Mouse (Mus musculus) heart, embryonic 11.5 days (tissue): ENCODE measurements around the gene Igsf11. TPM values are rescaled to one million over a fixed set of nuclear protein-coding genes. Genes with fewer than 3 reads are reported as not detected.

Source experiments
- ATAC-seq: fragments of 200-750 bp; cut with Nextera tagmentation; replicated peaks from 2 replicates; pipeline ENCODE4 v1.8.0; 2017; ENCODE audit warnings: moderate library complexity; ENCODE audit not compliant: insufficient number of reproducible peaks, low FRiP score, low TSS enrichment
- H3K27ac ChIP-seq: fragments of 300-500 bp; sonication (generic); 2 replicates; pipeline ENCODE4 v1.5.1; 2014; ENCODE audit warnings: mild to moderate bottlenecking, low read depth, low read length
- H3K27me3 ChIP-seq: fragments of 300-500 bp; sonication (generic); 2 replicates; pipeline ENCODE4 v1.6.1; 2014; ENCODE audit warnings: mild to moderate bottlenecking, low read length, mixed read lengths; ENCODE audit not compliant: control insufficient read depth, insufficient read depth
- H3K36me3 ChIP-seq: fragments of 300-500 bp; sonication (generic); 2 replicates; pipeline ENCODE4 v1.6.1; 2014; ENCODE audit warnings: mild to moderate bottlenecking, low read length, moderate library complexity, mixed read lengths; ENCODE audit not compliant: control insufficient read depth, insufficient read depth
- H3K4me1 ChIP-seq: fragments of 300-500 bp; sonication (generic); 2 replicates; pipeline ENCODE4 v1.6.1; 2014; ENCODE audit warnings: low read length; ENCODE audit not compliant: control insufficient read depth, insufficient read depth
- H3K4me2 ChIP-seq: fragments of 300-500 bp; sonication (generic); 2 replicates; pipeline ENCODE4 v1.6.1; 2014; ENCODE audit warnings: mild to moderate bottlenecking, moderate library complexity
- H3K4me3 ChIP-seq: fragments of 300-500 bp; sonication (generic); 2 replicates; pipeline ENCODE4 v1.5.1; 2014; ENCODE audit warnings: low read depth, low read length
- H3K9ac ChIP-seq: fragments of 300-500 bp; sonication (generic); 2 replicates; pipeline ENCODE4 v1.6.1; 2014; ENCODE audit warnings: mild to moderate bottlenecking, low read depth, low read length, moderate library complexity
- H3K9me3 ChIP-seq: fragments of 300-500 bp; sonication (generic); replicated peaks from 2 replicates; pipeline ENCODE4 v1.6.1; 2016; ENCODE audit warnings: low read length; ENCODE audit not compliant: control insufficient read depth
- WGBS: fragments of 180-500 bp; shearing (Covaris S2); extraction: QIAGEN DNeasy Blood & Tissue Kit; methylation state at CpG from one replicate; pipeline ENCODE4 v1.1.7; 2014; ENCODE audit not compliant: insufficient replicate concordance; 5-methylcytosine and 5-hydroxymethylcytosine counted together
- polyA plus RNA-seq: library from polyadenylated mRNA; unstranded; fragments of >200 nt; fragmentation: Nextera tagmentation; extraction: Ambion mirVana; gene quantifications from 2 replicates; pipeline ENCODE4 v1.2.1, GENCODE M21; 2014

Igsf11 gene
- polyA plus RNA-seq, 1 experiment from 2014 or later = 0.23 TPM

- Histone ChIP-seq H3K36me3 (no peaks in the 10 kb centered on the region), H3K27ac (no peak overlapping the region), H3K9me3 (no peaks in the 10 kb centered on the region), H3K27me3 (no peaks in the 10 kb centered on the region), H3K4me3 (no peak overlapping the region), H3K4me2 (no peak overlapping the region), H3K9ac (no peak overlapping the region), H3K4me1 (peaks cover 10% of the 10 kb centered on the region)
- WGBS = 20% methylated on average over 5 of the region's 5 CpGs
- ATAC-seq = no peak
These were observed 51.5 kb downstream of the Igsf11 start for GRCm38 (mm10) chr16:38943706-38944550.

- Histone ChIP-seq H3K27me3 (no peaks in the 10 kb centered on the region), H3K9me3 (no peaks in the 10 kb centered on the region), H3K36me3 (no peaks in the 10 kb centered on the region), H3K4me3 (no peak overlapping the region), H3K4me1 (peaks cover 10% of the 10 kb centered on the region), H3K4me2 (no peak overlapping the region), H3K9ac (no peak overlapping the region), H3K27ac (no peak overlapping the region)
- WGBS = 74% methylated on average over 7 of the region's 7 CpGs
- ATAC-seq = no peak
These were observed 52.6 kb downstream of the Igsf11 start for GRCm38 (mm10) chr16:38945111-38945510.

- WGBS = 83% methylated on average over 10 of the region's 10 CpGs
These were observed 53.1 kb downstream of the Igsf11 start for GRCm38 (mm10) chr16:38945581-38945981.

GRCm38 (mm10) chr16:38946453-38946852 is 54.0 kb downstream of the Igsf11 start:
- Histone ChIP-seq H3K27me3 (no peaks in the 10 kb centered on the region), H3K4me2 (no peak overlapping the region), H3K9ac (no peak overlapping the region), H3K9me3 (no peaks in the 10 kb centered on the region), H3K27ac (no peak overlapping the region), H3K36me3 (no peaks in the 10 kb centered on the region), H3K4me1 (peaks cover 10% of the 10 kb centered on the region), H3K4me3 (no peak overlapping the region)
- WGBS = 59% methylated on average over 7 of the region's 7 CpGs
- ATAC-seq = no peak

More at GRCm38 (mm10) chr16:38945581-38945981, 53.1 kb downstream of the Igsf11 start:
- Histone ChIP-seq H3K4me2 (no peak overlapping the region), H3K27ac (no peak overlapping the region), H3K9me3 (no peaks in the 10 kb centered on the region), H3K36me3 (no peaks in the 10 kb centered on the region), H3K4me1 (peaks cover 10% of the 10 kb centered on the region), H3K4me3 (no peak overlapping the region), H3K9ac (no peak overlapping the region), H3K27me3 (no peaks in the 10 kb centered on the region)
- no peak for ATAC-seq

GRCm38 (mm10) chr16:38947141-38947879 is 54.8 kb downstream of the Igsf11 start:
- Histone ChIP-seq H3K36me3 (no peaks in the 10 kb centered on the region), H3K9ac (no peak overlapping the region), H3K4me2 (no peak overlapping the region), H3K9me3 (no peaks in the 10 kb centered on the region), H3K27ac (no peak overlapping the region), H3K4me1 (peaks cover 10% of the 10 kb centered on the region), H3K27me3 (no peaks in the 10 kb centered on the region), H3K4me3 (no peak overlapping the region)
- ATAC-seq = no peak
- WGBS = 85% methylated on average over 7 of the region's 7 CpGs

- no peak for ATAC-seq
- Histone ChIP-seq H3K4me1 (peaks cover 10% of the 10 kb centered on the region), H3K4me3 (no peak overlapping the region), H3K9ac (no peak overlapping the region), H3K36me3 (no peaks in the 10 kb centered on the region), H3K27me3 (no peaks in the 10 kb centered on the region), H3K9me3 (0 out of 2 replicates have a peak, but pooled peaks cover 3% of the 10 kb centered on the region), H3K27ac (no peak overlapping the region), H3K4me2 (no peak overlapping the region)
- 85% methylated on average over 5 of the region's 5 CpGs for WGBS
These were observed 56.0 kb downstream of the Igsf11 start for GRCm38 (mm10) chr16:38948441-38948840.

- H3K9ac ChIP-seq = no peak overlapping the region
- H3K36me3 ChIP-seq = no peaks in the 10 kb centered on the region
- H3K27me3 ChIP-seq = no peaks in the 10 kb centered on the region
- WGBS = 85% methylated on average over 3 of the region's 3 CpGs
- H3K4me1 ChIP-seq = peaks cover 2% of the 10 kb centered on the region; the same call in 1 of the 2 replicates
- H3K27ac ChIP-seq = no peak overlapping the region
- H3K4me2 ChIP-seq = no peak overlapping the region
- ATAC-seq = no peak
- H3K9me3 ChIP-seq = 0 out of 2 replicates have a peak, but pooled peaks cover 3% of the 10 kb centered on the region
- no peak overlapping the region for H3K4me3 ChIP-seq
These were observed 60.4 kb downstream of the Igsf11 start for GRCm38 (mm10) chr16:38952881-38953280.

- Histone ChIP-seq H3K9ac (no peak overlapping the region), H3K9me3 (0 out of 2 replicates have a peak, but pooled peaks cover 3% of the 10 kb centered on the region), H3K4me3 (no peak overlapping the region), H3K4me2 (no peak overlapping the region), H3K27ac (no peak overlapping the region), H3K27me3 (no peaks in the 10 kb centered on the region), H3K36me3 (no peaks in the 10 kb centered on the region), H3K4me1 (peaks cover 2% of the 10 kb centered on the region; the same call in 1 of the 2 replicates)
- 77% methylated on average over 6 of the region's 6 CpGs for WGBS
- no peak for ATAC-seq
These were observed 61.4 kb downstream of the Igsf11 start for GRCm38 (mm10) chr16:38953821-38954220.
